Mouse (Mus musculus): ENCODE results near the gene Aup1. TPM values are rescaled to one million over a fixed set of nuclear protein-coding genes. Genes with fewer than 3 reads are reported as not detected.
A peak's percentile ranks its signal among the peaks of the same experiment; 100 is the strongest.

The Aup1 gene
- polyA plus RNA-seq, 1 experiment, result 442 TPM

GRCm38 (mm10) chr6:83053136-83053960 is 973 bp upstream of the Aup1 start:
- Histone ChIP-seq H3K4me1 (ENCODE audit: control insufficient read depth, insufficient read depth, low read length) (peaks cover 10% of the 10 kb centered on the region), H3K4me3 (ENCODE audit: insufficient read depth, low read depth, low read length) (peak overlapping the region; percentile 79), H3K27me3 (replicated peaks; ENCODE audit: control insufficient read depth, insufficient read depth, low read length) (no peaks in the 10 kb centered on the region), H3K27ac (ENCODE audit: insufficient read depth, low read depth, low read length) (no peak overlapping the region), H3K36me3 (ENCODE audit: control insufficient read depth, insufficient read depth, low read length) (no peaks in the 10 kb centered on the region)
- TF ChIP-seq CTCF (conservative IDR thresholded peaks at IDR 0.05; ENCODE audit: insufficient read depth, insufficient read length, low read depth, low read length), result no peak
- TF ChIP-seq POLR2A (IDR thresholded peaks at IDR 0.05; ENCODE audit: low read depth, low read length), result no peak
- DNase-seq, result peak; percentile 15
- WGBS, result 3% methylated on average over 26 of the region's 26 CpGs

GRCm38 (mm10) chr6:83054871-83055431 is 630 bp downstream of the Aup1 start, which contains the start of gene Htra2:
Gene Htra2, minus strand, starts transcription at chr6:83055273.
- peaks cover 10% of the 10 kb centered on the region for H3K4me1 ChIP-seq (ENCODE audit: control insufficient read depth, insufficient read depth, low read length)
- TF ChIP-seq POLR2A (IDR thresholded peaks at IDR 0.05; ENCODE audit: low read depth, low read length) (no peak), CTCF (conservative IDR thresholded peaks at IDR 0.05; ENCODE audit: insufficient read depth, insufficient read length, low read depth, low read length) (peak; percentile 30; the same call in 1 of the 2 replicates)
- no peak for DNase-seq
- H3K36me3 ChIP-seq (ENCODE audit: control insufficient read depth, insufficient read depth, low read length), result no peaks in the 10 kb centered on the region
- H3K27ac ChIP-seq (ENCODE audit: insufficient read depth, low read depth, low read length), result peak within 1 kb of the TSS; percentile 61
- under 1% methylated on average over 50 of the region's 50 CpGs for WGBS
- H3K4me3 ChIP-seq (ENCODE audit: insufficient read depth, low read depth, low read length), result peak within 1 kb of the TSS; percentile 79
- H3K27me3 ChIP-seq (replicated peaks; ENCODE audit: control insufficient read depth, insufficient read depth, low read length), result no peaks in the 10 kb centered on the region

- H3K27ac ChIP-seq (ENCODE audit: insufficient read depth, low read depth, low read length), result no peak within 1 kb of the TSS
- no peaks in the 10 kb centered on the region for H3K27me3 ChIP-seq (replicated peaks; ENCODE audit: control insufficient read depth, insufficient read depth, low read length)
- peak within 1 kb of the TSS; percentile 9; the same call in 1 of the 2 replicates for H3K4me3 ChIP-seq (ENCODE audit: insufficient read depth, low read depth, low read length)
- H3K4me1 ChIP-seq (ENCODE audit: control insufficient read depth, insufficient read depth, low read length), result peaks cover 10% of the 10 kb centered on the region
- peak; percentile 91 for DNase-seq
- H3K36me3 ChIP-seq (ENCODE audit: control insufficient read depth, insufficient read depth, low read length), result no peaks in the 10 kb centered on the region
- no peak for TF ChIP-seq CTCF (conservative IDR thresholded peaks at IDR 0.05; ENCODE audit: insufficient read depth, insufficient read length, low read depth, low read length)
- no peak for TF ChIP-seq POLR2A (IDR thresholded peaks at IDR 0.05; ENCODE audit: low read depth, low read length)
- WGBS, result 36% methylated on average over 3 of the region's 3 CpGs
These were observed 3.5 kb downstream of the Aup1 start, which contains the start of gene Dqx1 for GRCm38 (mm10) chr6:83057790-83058189. Gene Dqx1, plus strand, starts transcription at chr6:83057844.

- no peak for TF ChIP-seq CTCF (conservative IDR thresholded peaks at IDR 0.05; ENCODE audit: insufficient read depth, insufficient read length, low read depth, low read length)
- TF ChIP-seq POLR2A (IDR thresholded peaks at IDR 0.05; ENCODE audit: low read depth, low read length), result no peak
- no peak overlapping the region for H3K4me3 ChIP-seq (ENCODE audit: insufficient read depth, low read depth, low read length)
These were observed 4.4 kb downstream of the Aup1 start for GRCm38 (mm10) chr6:83058725-83059124.

GRCm38 (mm10) chr6:83065995-83066394 is 11.7 kb downstream of the Aup1 start:
- peaks cover 19% of the 10 kb centered on the region for H3K27me3 ChIP-seq (replicated peaks; ENCODE audit: control insufficient read depth, insufficient read depth, low read length)
- no peak for DNase-seq
- H3K36me3 ChIP-seq (ENCODE audit: control insufficient read depth, insufficient read depth, low read length), result no peaks in the 10 kb centered on the region
- no peaks in the 10 kb centered on the region for H3K4me1 ChIP-seq (ENCODE audit: control insufficient read depth, insufficient read depth, low read length)
- H3K27ac ChIP-seq (ENCODE audit: insufficient read depth, low read depth, low read length), result no peak overlapping the region
- H3K4me3 ChIP-seq (ENCODE audit: insufficient read depth, low read depth, low read length), result no peak overlapping the region
- WGBS, result 76% methylated on average over 8 of the region's 8 CpGs
- TF ChIP-seq POLR2A (IDR thresholded peaks at IDR 0.05; ENCODE audit: low read depth, low read length) (no peak), CTCF (conservative IDR thresholded peaks at IDR 0.05; ENCODE audit: insufficient read depth, insufficient read length, low read depth, low read length) (no peak)

More at GRCm38 (mm10) chr6:83058725-83059124, 4.4 kb downstream of the Aup1 start:
- H3K27ac ChIP-seq (ENCODE audit: insufficient read depth, low read depth, low read length), result no peak overlapping the region
- no peaks in the 10 kb centered on the region for H3K27me3 ChIP-seq (replicated peaks; ENCODE audit: control insufficient read depth, insufficient read depth, low read length)
- H3K4me1 ChIP-seq (ENCODE audit: control insufficient read depth, insufficient read depth, low read length), result peaks cover 5% of the 10 kb centered on the region; the same call in 1 of the 2 replicates
- H3K36me3 ChIP-seq (ENCODE audit: control insufficient read depth, insufficient read depth, low read length), result no peaks in the 10 kb centered on the region
- DNase-seq, result no peak
- WGBS, result 81% methylated on average over 2 of the region's 2 CpGs

- H3K27me3 ChIP-seq (replicated peaks; ENCODE audit: control insufficient read depth, insufficient read depth, low read length), result peaks cover 23% of the 10 kb centered on the region
- H3K36me3 ChIP-seq (ENCODE audit: control insufficient read depth, insufficient read depth, low read length), result no peaks in the 10 kb centered on the region
- H3K4me1 ChIP-seq (ENCODE audit: control insufficient read depth, insufficient read depth, low read length), result no peaks in the 10 kb centered on the region
- DNase-seq, result no peak
- no peak for TF ChIP-seq POLR2A (IDR thresholded peaks at IDR 0.05; ENCODE audit: low read depth, low read length)
- no peak for TF ChIP-seq CTCF (conservative IDR thresholded peaks at IDR 0.05; ENCODE audit: insufficient read depth, insufficient read length, low read depth, low read length)
- H3K4me3 ChIP-seq (ENCODE audit: insufficient read depth, low read depth, low read length), result no peak overlapping the region
- WGBS, result 63% methylated on average over 6 of the region's 6 CpGs
- no peak overlapping the region for H3K27ac ChIP-seq (ENCODE audit: insufficient read depth, low read depth, low read length)
These were observed 12.1 kb downstream of the Aup1 start for GRCm38 (mm10) chr6:83066441-83066840.

GRCm38 (mm10) chr6:83068221-83068620 is 13.9 kb downstream of the Aup1 start:
- H3K27me3 ChIP-seq (replicated peaks; ENCODE audit: control insufficient read depth, insufficient read depth, low read length), result peaks cover 23% of the 10 kb centered on the region
- no peaks in the 10 kb centered on the region for H3K36me3 ChIP-seq (ENCODE audit: control insufficient read depth, insufficient read depth, low read length)
- no peak overlapping the region for H3K4me3 ChIP-seq (ENCODE audit: insufficient read depth, low read depth, low read length)
- no peaks in the 10 kb centered on the region for H3K4me1 ChIP-seq (ENCODE audit: control insufficient read depth, insufficient read depth, low read length)
- H3K27ac ChIP-seq (ENCODE audit: insufficient read depth, low read depth, low read length), result no peak overlapping the region
- 48% methylated on average over 8 of the region's 8 CpGs for WGBS
- TF ChIP-seq CTCF (conservative IDR thresholded peaks at IDR 0.05; ENCODE audit: insufficient read depth, insufficient read length, low read depth, low read length) (no peak), POLR2A (IDR thresholded peaks at IDR 0.05; ENCODE audit: low read depth, low read length) (no peak)
- peak; percentile 25 for DNase-seq
